Mouse (Mus musculus) midbrain, embryonic 12.5 days (tissue): ENCODE results near the gene Gm3417. TPM values are rescaled to one million over a fixed set of nuclear protein-coding genes. Genes with fewer than 3 reads are reported as not detected.
"Not testable (repeated sequence)": the region's sequence is repeated elsewhere in the genome, so short reads cannot be mapped to it uniquely, and the experiment has no call there.

Experiments
- ATAC-seq: fragments of 200-750 bp; cut with Nextera tagmentation; 2 replicates; pipeline ENCODE4 v1.8.0; 2017; ENCODE audit warnings: low read depth, moderate TSS enrichment, moderate library complexity; ENCODE audit not compliant: low FRiP score
- H3K27ac ChIP-seq: fragments of 300-500 bp; sonication (generic); replicated peaks from 2 replicates; pipeline ENCODE4 v1.5.1; 2016; ENCODE audit warnings: mild to moderate bottlenecking
- H3K27me3 ChIP-seq: fragments of 300-500 bp; sonication (generic); 2 replicates; pipeline ENCODE4 v1.6.1; 2016; ENCODE audit warnings: mild to moderate bottlenecking
- H3K36me3 ChIP-seq: fragments of 300-500 bp; sonication (generic); 2 replicates; pipeline ENCODE4 v1.6.1; 2016
- H3K4me1 ChIP-seq: fragments of 300-500 bp; sonication (generic); 2 replicates; pipeline ENCODE4 v1.6.1; 2016
- H3K4me2 ChIP-seq: fragments of 300-500 bp; sonication (generic); replicated peaks from 2 replicates; pipeline ENCODE4 v1.6.1; 2016; ENCODE audit warnings: mild to moderate bottlenecking, moderate library complexity
- H3K4me3 ChIP-seq: fragments of 300-500 bp; sonication (generic); 2 replicates; pipeline ENCODE4 v1.5.1; 2016; ENCODE audit warnings: mild to moderate bottlenecking
- H3K9ac ChIP-seq: fragments of 300-500 bp; sonication (generic); replicated peaks from 2 replicates; pipeline ENCODE4 v1.6.1; 2016; ENCODE audit warnings: mild to moderate bottlenecking, moderate library complexity
- H3K9me3 ChIP-seq: fragments of 300-500 bp; sonication (generic); 2 replicates; pipeline ENCODE4 v1.6.1; 2016; ENCODE audit warnings: mild to moderate bottlenecking
- WGBS: fragments of 180-500 bp; shearing (Covaris S2); methylation state at CpG from one replicate; pipeline ENCODE4 v1.1.7; 2016; 5-methylcytosine and 5-hydroxymethylcytosine counted together
- polyA plus RNA-seq: library from polyadenylated mRNA; unstranded; fragments of >200 nt; fragmentation: Nextera tagmentation; extraction: Ambion mirVana; gene quantifications from 2 replicates; pipeline ENCODE4 v1.2.1, GENCODE M21; 2016

Gene Gm3417
- polyA plus RNA-seq, 1 experiment from 2014 or later: 1.0 TPM

- Histone ChIP-seq H3K36me3 (peaks cover 8% of the 10 kb centered on the region), H3K27ac (no peak overlapping the region), H3K27me3 (no peaks in the 10 kb centered on the region), H3K9me3 (no peaks in the 10 kb centered on the region), H3K9ac (peak overlapping the region; percentile 90), H3K4me2 (peak overlapping the region; percentile 92), H3K4me1 (peaks cover 19% of the 10 kb centered on the region), H3K4me3 (peak overlapping the region; percentile 77)
- no peak; the same call in 1 of the 2 replicates for ATAC-seq
- 26% methylated on average over 16 of the region's 16 CpGs for WGBS
These were observed 34.9 kb downstream of the Gm3417 start for GRCm38 (mm10) chr17:14943729-14944059.

DNA sequence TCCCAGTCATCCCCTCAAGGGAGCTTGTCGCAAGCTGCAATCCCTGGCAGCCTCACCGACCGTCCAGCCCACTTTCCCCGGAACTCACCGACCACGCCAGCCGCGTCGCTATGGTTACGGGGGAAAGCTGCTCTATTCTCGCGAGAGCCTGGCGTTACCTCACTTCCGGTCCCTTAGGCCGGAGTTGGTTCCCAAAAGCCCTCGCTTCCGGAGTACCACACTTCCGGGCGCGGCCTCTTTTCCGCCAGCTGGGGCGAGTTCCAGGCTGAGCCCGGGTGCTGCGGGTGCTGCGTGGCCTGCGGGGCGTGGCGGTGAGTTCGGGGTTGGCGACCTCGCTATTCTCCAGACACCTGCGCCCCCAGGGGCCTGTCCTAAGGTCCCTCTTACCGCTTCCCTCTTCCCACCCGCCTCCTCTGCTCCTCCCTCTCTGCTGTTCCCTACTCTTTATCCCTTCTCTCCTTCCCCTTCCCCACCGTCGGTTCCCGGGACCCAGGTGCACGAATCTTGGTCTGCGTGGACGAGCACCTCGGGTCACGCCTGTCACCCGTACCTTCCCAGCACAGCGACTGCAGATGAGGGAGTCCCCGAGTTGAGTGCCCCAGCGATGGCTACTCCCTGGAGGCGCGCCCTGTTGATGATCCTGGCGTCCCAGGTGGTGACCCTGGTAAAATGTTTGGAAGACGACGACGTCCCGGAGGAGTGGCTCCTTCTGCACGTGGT, 35.4 kb downstream of the Gm3417 start, which contains the start of the genes Wdr27 and 1600012H06Rik:
Gene Wdr27, minus strand, starts transcription at position 150 of the 720 bp plus-strand sequence.
Gene 1600012H06Rik, plus strand, starts transcription at position 176 of the 720 bp plus-strand sequence.
- WGBS: 0% methylated on average over 54 of the region's 54 CpGs
- Histone ChIP-seq H3K9ac (peak within 1 kb of the TSS; percentile 90), H3K27ac (peak within 1 kb of the TSS; percentile 69), H3K4me1 (peaks cover 19% of the 10 kb centered on the region), H3K9me3 (no peaks in the 10 kb centered on the region), H3K4me2 (peak within 1 kb of the TSS; percentile 92), H3K4me3 (peak within 1 kb of the TSS; percentile 77), H3K27me3 (no peaks in the 10 kb centered on the region), H3K36me3 (peaks cover 4% of the 10 kb centered on the region; the same call in 1 of the 2 replicates)
- ATAC-seq: peak; percentile 98

GRCm38 (mm10) chr17:14942181-14942580, 36.4 kb downstream of the Gm3417 start:
- peak overlapping the region; percentile 90 for H3K9ac ChIP-seq
- ATAC-seq: not testable (repeated sequence)
- 60% methylated on average over 6 of the region's 6 CpGs for WGBS

GRCm38 (mm10) chr17:14935841-14936605, 42.6 kb downstream of the Gm3417 start:
- 69% methylated on average over 5 of the region's 5 CpGs for WGBS
- Histone ChIP-seq H3K9ac (no peak overlapping the region), H3K4me3 (no peak overlapping the region), H3K9me3 (no peaks in the 10 kb centered on the region), H3K36me3 (no peaks in the 10 kb centered on the region), H3K4me2 (no peak overlapping the region), H3K27ac (no peak overlapping the region), H3K27me3 (0 out of 2 replicates have a peak, but pooled peaks cover 6% of the 10 kb centered on the region), H3K4me1 (no peaks in the 10 kb centered on the region)
- no peak for ATAC-seq

More at GRCm38 (mm10) chr17:14942181-14942580, 36.4 kb downstream of the Gm3417 start:
- peak overlapping the region; percentile 77 for H3K4me3 ChIP-seq
- H3K36me3 ChIP-seq, H3K27ac ChIP-seq, H3K27me3 ChIP-seq, H3K9me3 ChIP-seq: not testable (repeated sequence)
- H3K4me1 ChIP-seq: peaks cover 19% of the 10 kb centered on the region
- H3K4me2 ChIP-seq: peak overlapping the region; percentile 92

DNA sequence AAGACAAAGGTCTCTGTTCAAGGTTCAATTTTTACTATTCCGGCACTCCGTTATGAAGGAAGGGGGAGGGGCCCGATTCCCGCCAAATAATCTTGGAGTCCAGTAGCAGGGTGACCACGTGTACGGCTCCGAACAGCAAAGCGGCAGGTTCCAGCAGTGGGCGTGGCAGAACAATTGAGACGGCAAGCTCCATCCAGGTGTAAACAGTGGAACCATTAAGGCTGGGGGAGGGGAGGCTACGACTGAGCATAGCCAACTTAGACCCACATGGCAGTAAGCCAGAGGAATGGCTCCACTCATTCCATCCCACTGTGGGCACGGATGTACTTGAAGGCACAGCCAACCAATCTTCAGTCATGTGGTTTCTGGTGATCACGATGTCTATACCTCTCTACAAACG, 43.3 kb downstream of the Gm3417 start:
- H3K27ac ChIP-seq, H3K4me2 ChIP-seq, H3K9ac ChIP-seq, ATAC-seq, H3K4me1 ChIP-seq, H3K27me3 ChIP-seq, H3K36me3 ChIP-seq, H3K4me3 ChIP-seq, H3K9me3 ChIP-seq: not testable (repeated sequence)
- 84% methylated on average over 14 of the region's 14 CpGs for WGBS

DNA sequence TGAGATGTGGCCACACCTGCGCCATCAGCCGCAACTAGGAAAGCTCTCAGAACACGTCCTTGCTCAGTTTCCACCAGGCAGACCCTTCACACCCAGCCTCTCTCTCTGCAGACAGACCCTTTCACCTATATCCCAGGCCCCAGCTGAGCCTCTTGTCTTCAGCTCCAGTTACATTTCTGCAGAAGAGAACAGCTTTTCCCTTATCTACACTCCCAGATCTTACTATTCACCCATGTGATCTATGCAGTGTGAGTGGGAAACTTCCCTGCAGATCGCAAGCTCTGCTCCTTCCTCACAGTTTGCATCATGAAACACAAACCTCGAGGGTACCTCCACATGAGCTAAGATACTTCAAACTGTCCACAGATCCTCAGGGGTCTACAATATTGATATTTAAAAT, 47.1 kb downstream of the Gm3417 start:
- Histone ChIP-seq H3K9ac (no peak overlapping the region), H3K4me1 (no peaks in the 10 kb centered on the region), H3K27me3 (0 out of 2 replicates have a peak, but pooled peaks cover 6% of the 10 kb centered on the region), H3K27ac (no peak overlapping the region), H3K36me3 (no peaks in the 10 kb centered on the region), H3K4me3 (no peak overlapping the region), H3K4me2 (no peak overlapping the region), H3K9me3 (no peaks in the 10 kb centered on the region)
- ATAC-seq: no peak
- 86% methylated on average over 5 of the region's 5 CpGs for WGBS

DNA sequence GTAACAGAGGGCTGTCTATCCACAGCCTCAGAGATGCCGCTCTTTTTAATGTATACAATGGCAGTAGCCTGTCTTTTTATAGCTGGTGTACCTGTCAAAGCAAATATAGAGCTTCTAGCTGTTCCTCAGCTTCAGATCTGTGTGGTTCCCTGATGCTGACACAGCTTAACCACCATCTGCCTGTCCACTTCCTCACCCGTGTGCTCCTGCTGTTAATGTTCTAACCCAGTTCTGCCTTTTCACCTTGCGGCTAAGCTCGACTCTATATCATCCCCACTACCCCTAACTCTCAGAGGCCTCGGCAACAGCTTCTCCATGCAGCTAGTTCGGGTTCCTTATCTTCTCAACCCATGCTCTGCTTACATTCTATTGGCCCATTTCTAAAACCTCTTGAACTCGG, 47.9 kb downstream of the Gm3417 start:
- Histone ChIP-seq H3K27ac (no peak overlapping the region), H3K4me1 (no peaks in the 10 kb centered on the region), H3K36me3 (no peaks in the 10 kb centered on the region), H3K9me3 (no peaks in the 10 kb centered on the region), H3K4me2 (no peak overlapping the region), H3K4me3 (no peak overlapping the region), H3K9ac (no peak overlapping the region), H3K27me3 (0 out of 2 replicates have a peak, but pooled peaks cover 6% of the 10 kb centered on the region)
- 89% methylated on average over 7 of the region's 7 CpGs for WGBS
- ATAC-seq: no peak

GRCm38 (mm10) chr17:14928631-14929030, 50.0 kb downstream of the Gm3417 start:
- Histone ChIP-seq H3K27ac (no peak overlapping the region), H3K36me3 (no peaks in the 10 kb centered on the region), H3K9ac (no peak overlapping the region), H3K27me3 (no peaks in the 10 kb centered on the region), H3K4me2 (no peak overlapping the region), H3K4me3 (no peak overlapping the region), H3K4me1 (no peaks in the 10 kb centered on the region), H3K9me3 (no peaks in the 10 kb centered on the region)
- ATAC-seq: no peak
- 70% methylated on average over 5 of the region's 5 CpGs for WGBS

GRCm38 (mm10) chr17:14927644-14928218, 50.9 kb downstream of the Gm3417 start:
- Histone ChIP-seq H3K4me1 (no peaks in the 10 kb centered on the region), H3K36me3 (no peaks in the 10 kb centered on the region), H3K4me3 (no peak overlapping the region), H3K9me3 (no peaks in the 10 kb centered on the region), H3K27ac (no peak overlapping the region), H3K4me2 (no peak overlapping the region), H3K27me3 (no peaks in the 10 kb centered on the region), H3K9ac (no peak overlapping the region)
- ATAC-seq: no peak
- 82% methylated on average over 8 of the region's 8 CpGs for WGBS

GRCm38 (mm10) chr17:14921582-14921981, 57.0 kb downstream of the Gm3417 start:
- H3K9ac ChIP-seq: no peak overlapping the region
- H3K4me2 ChIP-seq: no peak overlapping the region
- no peak for ATAC-seq
- H3K36me3 ChIP-seq: no peaks in the 10 kb centered on the region
- H3K27ac ChIP-seq: no peak overlapping the region
- 73% methylated on average over 6 of the region's 6 CpGs for WGBS
- no peaks in the 10 kb centered on the region for H3K9me3 ChIP-seq
- no peaks in the 10 kb centered on the region for H3K27me3 ChIP-seq
- H3K4me3 ChIP-seq: no peak overlapping the region
- no peaks in the 10 kb centered on the region for H3K4me1 ChIP-seq

- H3K4me1 ChIP-seq: no peaks in the 10 kb centered on the region
- no peak overlapping the region for H3K4me2 ChIP-seq
- H3K36me3 ChIP-seq: no peaks in the 10 kb centered on the region
- H3K27me3 ChIP-seq: no peaks in the 10 kb centered on the region
- no peak overlapping the region for H3K27ac ChIP-seq
- no peak for ATAC-seq
- H3K4me3 ChIP-seq: no peak overlapping the region
- WGBS: 89% methylated on average over 8 of the region's 8 CpGs
- no peaks in the 10 kb centered on the region for H3K9me3 ChIP-seq
- no peak overlapping the region for H3K9ac ChIP-seq
These were observed 60.7 kb downstream of the Gm3417 start for GRCm38 (mm10) chr17:14917866-14918265.

DNA sequence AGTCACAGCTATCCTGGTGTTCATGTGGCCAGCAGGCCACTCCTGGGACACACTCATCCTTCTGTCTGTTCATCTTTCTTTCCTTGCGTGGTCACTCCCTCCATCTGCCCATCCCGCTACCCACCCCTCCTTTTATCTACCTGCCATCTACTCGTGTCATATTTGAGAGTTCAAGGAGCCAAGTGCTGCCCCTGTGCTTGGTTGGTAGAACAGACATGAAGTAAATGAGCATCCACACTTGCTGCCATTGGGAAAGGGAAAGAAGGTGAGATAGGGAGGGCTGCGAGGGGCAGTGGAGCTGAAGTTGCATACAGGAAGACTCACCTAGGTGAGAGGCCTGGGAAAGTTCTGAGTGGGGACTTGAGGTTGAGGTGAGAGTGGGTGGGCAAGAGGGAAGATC, 64.2 kb downstream of the Gm3417 start:
- no peaks in the 10 kb centered on the region for H3K36me3 ChIP-seq
- no peak overlapping the region for H3K4me3 ChIP-seq
- H3K27ac ChIP-seq: no peak overlapping the region
- H3K27me3 ChIP-seq: no peaks in the 10 kb centered on the region
- no peak for ATAC-seq
- H3K9me3 ChIP-seq: no peaks in the 10 kb centered on the region
- H3K4me2 ChIP-seq: no peak overlapping the region
- no peak overlapping the region for H3K9ac ChIP-seq
- WGBS: 85% methylated on average over 4 of the region's 4 CpGs
- H3K4me1 ChIP-seq: no peaks in the 10 kb centered on the region
